Mouse (Mus musculus) spleen, postnatal 4 days (tissue): ENCODE measurements around the gene Ccdc74a.

ENCODE experiments used
- DNase-seq, 2 experiments: peaks; one replicate each; pipeline ENCODE4 v3.0.0; 2022; ENCODE audit warnings: low spot score in 2 of 2

Gene Ccdc74a

DNA sequence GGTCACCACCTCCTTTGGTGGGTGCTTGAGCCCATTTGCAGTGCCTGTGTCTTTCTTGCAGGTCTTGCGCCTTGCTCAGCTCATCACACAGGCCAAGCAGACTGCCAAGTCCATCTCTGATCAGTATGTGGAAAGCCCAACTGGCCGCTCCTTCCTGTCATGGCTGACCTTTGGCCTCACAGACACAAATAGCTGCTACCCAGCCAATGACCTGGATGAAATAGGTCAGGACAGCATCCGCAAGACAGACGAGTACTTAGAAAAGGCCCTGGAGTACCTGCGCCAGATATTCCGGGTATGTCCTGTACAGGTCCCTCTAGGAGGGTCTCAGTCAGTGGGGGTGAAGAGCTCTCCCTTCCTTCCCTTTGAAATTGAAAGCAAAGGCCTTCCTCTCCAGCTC is 5.0 kb upstream of the Ccdc74a start:
- DNase-seq, result no peak

DNA sequence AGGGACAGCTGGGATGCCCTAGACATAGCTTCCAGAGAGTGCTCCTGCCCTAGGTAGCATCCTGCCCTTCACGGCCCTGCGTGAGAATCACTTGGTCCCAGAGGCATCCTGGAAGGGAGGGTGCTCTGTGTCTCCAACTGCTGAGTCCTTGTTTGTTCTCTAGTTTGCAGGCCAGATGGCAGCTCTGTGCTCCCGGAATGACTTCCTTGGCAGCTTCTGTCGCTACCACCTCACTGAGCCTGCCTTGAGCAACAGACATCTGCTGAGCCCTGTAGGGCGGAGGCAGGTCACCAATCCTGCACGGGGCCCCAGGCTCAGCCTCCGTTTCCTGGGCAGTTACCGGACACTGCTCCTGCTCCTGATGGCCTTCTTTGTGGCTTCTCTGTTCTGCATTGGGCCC is 4.0 kb upstream of the Ccdc74a start:
- DNase-seq, result no peak

DNA sequence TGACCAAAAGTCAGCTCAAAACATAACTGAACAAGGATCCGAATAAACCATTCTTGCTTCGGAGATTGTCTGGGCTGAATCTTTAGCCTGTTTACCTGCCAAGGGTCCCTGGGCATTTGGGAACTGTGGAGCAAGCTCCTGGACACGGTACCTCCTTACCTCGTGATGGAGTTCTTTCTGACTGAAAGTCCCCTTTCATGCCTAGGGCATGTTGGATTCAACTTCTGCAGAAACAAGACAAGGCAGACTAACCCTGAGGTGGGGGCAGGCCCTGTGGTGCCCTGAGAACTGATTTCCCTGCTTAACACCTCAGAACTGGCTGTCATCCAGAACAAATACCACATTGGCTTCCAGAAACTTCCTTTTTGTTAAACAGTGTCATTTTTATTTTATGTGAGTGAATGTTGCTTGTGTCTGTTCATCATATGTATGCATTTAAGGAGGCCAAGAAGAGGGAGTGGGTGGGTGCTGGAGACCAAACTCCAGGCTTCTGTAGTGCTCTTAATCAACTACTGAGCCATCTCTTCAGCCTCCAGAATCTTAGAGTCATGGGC is 2.8 kb upstream of the Ccdc74a start:
- no peak for DNase-seq

DNA sequence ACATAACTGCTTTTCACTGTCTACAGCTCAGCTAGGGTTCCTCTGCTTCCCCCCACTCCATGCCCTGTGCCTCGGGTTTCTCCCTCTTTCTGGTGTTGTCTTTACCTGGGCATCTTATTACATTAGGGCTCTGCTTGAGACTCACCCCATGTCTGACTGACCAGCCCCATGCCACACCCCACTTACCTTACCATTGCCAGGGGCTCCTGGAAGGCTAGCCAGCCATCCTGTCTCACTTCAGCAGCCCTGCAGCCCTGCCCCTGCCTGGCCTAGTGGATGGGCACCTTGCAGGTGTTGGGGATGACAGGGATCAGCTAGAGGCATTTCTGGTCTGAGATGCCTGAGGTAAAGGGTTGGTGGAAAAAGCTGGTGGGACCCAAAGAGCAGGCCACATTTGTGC is 886 bp downstream of the Ccdc74a start:
- no peak for DNase-seq

DNA sequence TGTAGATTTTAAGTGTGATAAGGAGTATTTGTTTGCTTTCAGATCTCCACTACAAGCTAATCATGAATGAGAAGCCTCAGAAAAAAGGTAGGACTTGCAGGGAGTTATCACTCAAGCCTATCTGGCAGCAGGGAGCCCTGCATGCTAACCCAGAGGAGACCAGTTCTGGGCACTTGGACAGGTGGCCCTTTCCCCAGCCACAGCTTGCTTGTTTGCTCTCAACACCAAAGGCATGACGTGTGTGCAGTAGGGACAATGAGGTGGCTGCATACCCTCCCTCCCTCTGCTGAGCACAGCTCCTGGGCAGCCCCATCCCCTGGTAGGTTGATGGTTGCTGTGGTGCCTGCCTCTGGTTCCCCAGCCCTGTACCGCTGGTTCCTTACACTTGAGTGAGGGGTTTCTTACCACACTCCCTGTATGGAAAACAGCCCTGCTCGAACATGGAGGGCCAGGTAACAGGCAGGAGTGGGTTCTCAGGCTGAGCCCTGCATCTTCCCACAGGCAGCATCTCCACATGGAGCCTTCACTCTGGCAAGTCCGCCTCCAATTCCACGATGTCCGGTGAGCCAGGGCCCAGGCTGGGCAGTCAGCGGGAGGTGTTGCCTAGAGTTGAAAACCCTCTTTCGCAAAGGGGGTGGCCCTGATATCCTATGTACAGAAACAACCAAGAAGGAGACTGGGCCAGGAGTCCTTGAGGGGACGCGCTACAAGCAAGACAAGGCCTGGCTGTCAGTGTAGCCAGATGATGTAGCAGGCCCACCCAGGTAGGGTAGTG is 1.5 kb downstream of the Ccdc74a start:
- no peak for DNase-seq

DNA sequence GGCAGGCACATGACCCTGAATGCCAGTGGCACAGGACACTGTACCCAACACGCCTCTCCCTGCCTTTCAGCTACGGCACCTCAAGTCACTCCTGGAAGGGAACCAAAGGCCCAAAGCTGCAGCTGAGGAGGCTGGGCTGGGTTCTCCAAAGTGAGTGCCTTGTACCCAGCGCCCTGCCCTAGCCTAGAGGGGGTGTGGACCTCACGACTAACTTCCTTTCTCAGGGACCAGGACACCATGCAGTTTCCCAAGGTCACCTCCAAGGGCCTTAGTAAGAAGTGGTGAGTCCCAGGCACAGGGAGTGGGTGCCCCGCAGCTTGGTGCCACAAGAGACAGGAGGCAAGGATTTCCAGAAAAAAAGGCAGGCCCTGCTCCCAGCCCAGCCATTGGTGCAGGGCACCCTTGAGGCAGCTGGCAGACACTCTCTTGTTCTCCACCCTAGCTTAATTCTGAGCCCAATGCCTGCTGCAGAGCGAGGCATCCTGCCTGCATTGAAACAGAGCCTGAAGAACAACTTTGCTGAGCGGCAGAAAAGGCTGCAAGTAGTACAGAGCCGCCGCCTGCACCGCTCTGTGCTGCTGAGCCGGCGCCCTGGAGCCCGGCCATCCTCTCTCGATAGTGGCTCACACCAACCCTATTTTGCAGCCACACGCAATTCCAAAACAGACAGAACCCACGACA is 3.8 kb downstream of the Ccdc74a start:
- DNase-seq, result no peak

DNA sequence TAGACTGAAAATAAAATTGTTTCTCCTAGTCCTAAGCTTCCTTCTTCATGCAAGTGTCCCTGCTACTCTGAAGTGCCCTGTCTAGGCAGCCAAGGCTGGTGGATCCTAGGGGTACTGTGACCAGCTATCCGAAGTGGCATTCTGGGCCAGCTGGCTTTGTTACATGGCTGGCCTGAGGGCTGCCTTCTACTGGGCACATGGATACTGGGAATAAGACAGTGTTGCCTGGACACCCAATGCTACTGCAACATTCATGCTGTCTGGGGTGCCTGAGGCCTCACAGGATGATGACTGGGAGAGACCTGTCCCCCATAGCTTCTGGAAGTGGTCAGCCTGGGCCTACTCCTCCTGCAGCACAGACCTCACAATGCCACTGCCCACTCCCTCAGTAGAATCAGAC is 4.4 kb downstream of the Ccdc74a start:
- no peak for DNase-seq

DNA sequence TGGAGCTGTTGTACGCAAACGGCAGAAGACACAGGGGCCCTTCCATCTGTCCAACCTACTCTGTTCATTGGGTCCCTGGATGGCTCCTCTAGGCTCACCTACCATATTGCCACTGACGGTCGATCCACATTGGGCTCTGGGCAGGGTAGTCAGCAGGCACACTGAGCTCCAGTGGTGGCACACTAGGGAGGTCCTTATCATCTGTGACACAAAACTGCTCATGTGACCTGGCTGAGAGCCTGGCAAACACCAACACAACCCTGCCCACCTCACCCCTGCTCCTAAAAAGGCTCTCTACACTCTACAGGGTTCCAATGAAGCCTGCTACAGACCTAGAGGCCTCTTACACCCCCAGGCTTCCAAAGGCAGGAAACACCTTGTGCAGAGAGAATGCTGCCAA is 6.3 kb downstream of the Ccdc74a start:
- no peak for DNase-seq

DNA sequence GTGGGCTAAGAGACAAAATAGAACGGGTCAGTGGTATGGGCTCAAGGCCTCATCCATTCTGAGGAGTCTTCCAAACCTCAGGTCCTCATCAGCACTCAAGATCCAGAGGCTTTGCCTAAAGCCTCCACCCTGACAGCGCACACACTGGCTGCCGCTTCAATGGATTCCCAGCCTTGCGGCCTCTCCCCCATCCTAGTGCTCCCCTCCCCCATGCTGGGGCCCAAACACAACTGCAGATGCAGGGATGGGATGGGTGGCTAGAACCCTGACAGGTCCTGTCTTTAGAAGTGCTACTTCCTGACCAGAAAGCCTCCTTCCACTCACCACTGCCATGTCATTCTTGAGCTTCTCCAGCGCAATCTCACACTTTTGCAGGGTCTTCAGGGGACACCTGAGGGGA is 7.3 kb downstream of the Ccdc74a start:
- DNase-seq, result no peak

DNA sequence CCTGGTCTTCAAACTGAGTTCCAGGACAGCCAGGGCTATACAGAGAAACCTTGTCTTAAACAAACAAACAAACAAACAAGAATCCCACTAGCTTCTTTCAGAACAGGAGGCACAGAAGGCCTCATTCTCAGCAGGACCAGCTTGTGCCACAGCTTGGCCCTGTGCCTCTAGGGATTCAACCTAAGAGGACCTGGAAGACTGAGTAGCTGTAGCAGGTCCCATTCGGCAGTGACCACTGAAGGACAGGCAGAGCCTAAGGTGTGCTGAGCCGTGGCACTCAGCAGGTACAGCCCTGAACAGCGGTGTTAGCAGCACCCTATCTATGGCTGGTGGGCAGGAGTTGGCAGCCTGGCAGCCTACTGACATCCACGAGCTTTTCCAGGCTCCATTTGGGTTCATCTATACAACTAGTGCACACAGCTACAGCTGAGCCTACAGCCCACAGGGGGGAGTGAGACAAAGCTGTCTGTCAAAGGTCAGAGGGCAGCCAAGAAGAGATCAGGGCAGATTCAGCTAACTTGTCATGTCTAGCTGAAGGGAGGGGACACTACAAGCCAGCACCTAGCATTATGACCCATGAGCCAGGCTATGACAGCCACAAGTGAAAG is 8.0 kb downstream of the Ccdc74a start:
- no peak for DNase-seq

DNA sequence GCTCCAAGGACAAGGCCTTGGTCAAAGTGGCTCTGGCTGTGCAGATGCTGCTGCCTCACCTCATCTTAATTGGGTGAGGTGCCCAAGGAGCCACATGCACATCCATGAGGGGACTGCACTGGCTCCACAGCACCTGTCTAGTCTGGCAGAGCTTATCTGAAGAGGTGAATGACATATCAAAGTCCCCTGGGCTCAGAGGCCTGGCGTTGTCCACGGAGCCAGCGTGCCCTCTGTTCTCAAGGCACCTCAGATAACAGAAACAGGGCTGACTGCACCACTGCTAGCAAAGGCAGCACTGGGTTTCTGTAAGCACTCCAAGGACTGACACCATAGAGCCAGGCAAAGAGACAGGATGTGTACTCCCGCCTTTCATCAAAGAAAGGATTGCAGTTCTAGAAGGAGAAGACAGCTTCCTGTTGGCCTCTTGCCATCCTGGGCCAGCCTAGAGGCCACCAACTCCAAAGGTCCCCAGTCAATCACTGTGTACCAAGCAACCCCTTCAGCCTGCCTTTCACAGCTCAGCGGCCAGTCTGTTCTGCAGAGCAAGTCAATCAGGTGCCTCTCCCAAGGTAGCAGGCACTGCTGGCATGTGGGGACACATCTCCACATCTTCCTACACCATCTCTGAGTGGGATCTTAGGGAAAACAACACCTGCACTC is 10.1 kb downstream of the Ccdc74a start:
- DNase-seq, result no peak

DNA sequence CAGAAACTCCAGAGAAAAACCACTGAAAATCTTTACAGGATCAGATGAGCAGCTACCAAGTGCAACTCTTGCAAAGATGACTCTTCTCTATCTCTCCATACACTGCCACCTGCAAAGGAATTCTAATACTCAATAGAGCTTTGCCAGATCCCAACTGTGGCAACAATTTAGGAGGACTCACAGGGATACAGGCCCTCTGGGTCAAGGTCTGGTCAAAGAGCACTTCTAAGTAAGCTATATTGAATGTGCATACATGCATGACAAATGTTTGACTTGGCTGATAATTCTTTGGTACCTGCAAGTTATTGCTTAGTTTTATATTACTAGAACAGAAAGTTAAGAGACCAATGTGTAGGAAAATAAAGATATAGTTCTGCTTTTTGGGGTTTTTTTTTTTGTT is 19.3 kb downstream of the Ccdc74a start:
- no peak for DNase-seq

DNA sequence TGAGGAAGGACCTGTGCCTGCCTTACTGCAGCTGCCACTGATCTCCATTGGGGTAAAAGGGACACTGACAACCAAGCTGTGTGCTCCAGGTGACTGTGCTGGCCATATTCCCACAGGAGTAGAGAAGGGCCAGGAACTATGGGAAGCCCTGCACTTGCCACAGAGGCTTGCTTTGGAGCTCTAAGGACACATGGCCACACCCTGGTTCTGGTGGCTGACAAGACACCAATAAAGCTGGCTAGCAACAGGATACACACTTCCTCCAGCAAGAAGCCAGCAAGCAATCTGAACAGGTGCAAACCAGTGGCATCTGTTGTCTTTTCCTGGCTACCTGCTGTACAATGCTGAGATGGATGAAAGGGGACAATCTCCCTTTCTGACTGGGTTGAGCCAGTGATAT is 23.6 kb downstream of the Ccdc74a start:
- no peak for DNase-seq

DNA sequence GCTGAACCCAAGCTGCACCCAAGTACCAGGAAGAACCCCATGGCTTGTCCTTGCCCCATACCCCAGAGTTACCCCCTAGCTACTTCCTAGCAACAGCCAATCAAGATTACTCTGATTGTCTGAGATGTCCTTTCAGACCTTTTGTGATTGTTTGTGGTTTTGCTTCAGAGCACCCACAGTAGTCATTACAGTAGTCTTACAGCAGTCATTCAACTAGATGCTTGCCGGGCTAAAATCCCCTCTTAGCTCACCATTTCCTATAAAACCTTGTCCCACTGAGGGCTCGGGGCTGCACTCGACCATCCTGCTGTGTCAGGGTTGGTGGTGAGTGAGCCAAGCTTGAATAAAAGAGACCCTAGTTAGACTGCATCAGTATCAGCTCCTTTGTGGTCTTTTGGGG is 48.6 kb downstream of the Ccdc74a start:
- no peak for DNase-seq
